Mouse (Mus musculus) c-Kit-positive CD71-negative TER-119-negative erythroid progenitor cells, embryonic 14.5 days (primary cell): ENCODE measurements around the gene Wipf3.
A peak's percentile ranks its signal among the peaks of the same experiment; 100 is the strongest.

ENCODE experiments used
- DNase-seq: peaks from one replicate; pipeline ENCODE4 v3.0.0-alpha.2; 2013; ENCODE audit warnings: low read depth

Wipf3 gene

DNA sequence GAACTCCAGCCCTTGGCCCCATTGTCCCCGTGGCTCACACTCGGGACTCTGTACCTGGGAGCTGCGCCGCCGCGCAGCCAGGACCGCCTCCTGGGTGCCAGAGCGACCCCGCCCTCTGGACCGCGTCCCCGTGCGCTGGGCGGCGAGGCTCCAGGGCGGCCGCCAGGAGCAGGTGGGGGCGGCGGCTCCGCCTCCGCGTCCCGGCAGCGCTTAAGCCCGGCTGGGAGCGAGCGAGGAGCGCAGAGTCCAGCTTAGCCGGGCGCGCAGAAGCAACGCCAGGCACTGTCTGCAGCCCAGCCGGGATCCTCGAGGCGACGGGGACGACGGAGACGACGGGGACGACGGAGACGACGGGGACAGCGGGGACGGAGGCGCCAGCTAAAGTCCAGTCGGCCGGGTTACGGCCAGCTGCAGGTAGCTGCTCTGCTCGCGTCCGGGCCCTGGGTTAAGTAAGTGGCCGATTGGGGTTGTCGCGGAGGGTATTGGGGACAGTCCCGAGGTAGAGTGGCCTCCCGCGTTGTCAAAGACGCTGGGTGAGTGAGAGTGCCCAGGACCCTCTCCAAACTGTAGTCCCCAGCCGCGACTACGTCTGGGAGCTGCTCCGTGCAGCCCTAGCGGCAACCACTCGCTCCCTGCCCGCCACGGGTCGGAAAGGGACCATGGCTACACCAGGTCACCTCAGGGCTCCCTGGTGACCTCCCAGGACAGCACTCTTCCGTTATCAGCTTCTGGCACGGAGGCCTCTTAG lies at the start of gene Wipf3:
Wipf3 (plus strand) TSS at position 157 of the 748 bp plus-strand sequence.
- DNase-seq, result no peak

DNA sequence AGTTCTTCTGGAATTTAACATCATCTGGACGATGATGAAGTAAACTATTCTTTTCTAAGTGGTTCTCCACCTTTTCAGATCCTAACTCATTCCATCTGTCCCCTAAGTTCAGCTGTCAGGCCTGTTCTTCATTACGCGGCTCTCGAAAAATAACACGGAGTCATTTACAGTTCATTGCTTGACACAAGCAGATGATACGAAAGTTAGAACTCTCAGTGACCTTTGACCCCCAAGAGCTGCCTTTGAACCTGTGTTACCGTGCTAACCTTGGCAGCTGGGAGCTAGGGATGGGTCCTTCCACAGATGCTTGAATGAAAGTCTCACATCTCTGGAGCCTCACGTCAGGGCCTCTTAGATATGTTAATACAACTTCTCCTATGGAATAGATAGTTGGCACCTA lies 46.8 kb upstream of the Wipf3 start:
- DNase-seq, result no peak

DNA sequence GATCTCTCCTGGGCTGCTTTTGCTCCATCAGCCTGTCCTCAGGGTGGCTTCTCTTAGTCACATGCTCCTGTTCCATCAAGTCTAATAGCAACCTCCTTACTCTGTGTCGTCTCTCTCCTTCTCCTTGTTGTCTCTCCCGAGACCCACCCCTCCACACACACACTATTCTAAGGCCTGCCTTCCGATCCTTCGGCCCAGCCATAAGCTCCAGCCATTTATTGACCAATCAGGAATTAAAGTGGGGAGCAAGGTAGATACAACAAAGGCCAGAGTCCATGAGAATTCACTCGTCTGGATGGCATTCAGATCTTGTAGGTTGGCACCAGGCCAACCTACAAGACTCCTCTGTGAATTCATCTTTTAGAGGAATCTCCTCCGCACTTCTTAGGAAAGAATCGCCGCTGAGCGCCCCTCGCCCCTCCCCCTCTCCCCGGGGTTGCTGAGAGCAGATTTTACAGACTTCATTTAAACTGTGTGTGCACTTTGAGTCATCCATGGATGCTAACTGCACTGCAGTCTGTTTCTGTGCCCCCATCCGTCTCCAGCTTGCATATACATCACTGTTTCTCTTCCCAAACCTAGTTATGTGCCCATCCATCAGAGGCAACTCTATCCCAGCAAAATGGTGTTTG lies 45.4 kb upstream of the Wipf3 start:
- no peak for DNase-seq

DNA sequence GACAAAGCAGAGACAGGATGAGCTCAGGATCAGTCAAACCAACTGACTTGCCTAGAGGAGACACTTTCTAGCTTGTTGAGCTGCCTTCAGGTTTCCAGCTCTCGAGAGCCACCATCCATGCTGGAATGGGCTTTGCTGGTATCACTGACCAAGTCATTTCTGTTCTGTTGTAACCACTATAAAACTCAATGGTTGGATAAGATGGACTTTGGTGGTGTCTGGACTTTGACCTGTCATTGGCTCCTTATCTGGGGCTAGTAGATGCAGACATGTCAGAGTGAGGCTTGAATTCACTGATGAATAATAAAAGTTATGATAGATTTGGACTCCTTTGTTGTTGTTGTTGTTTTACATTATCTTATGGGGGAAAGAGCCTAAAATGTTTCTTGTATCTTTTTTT lies 44.6 kb upstream of the Wipf3 start:
- no peak for DNase-seq

DNA sequence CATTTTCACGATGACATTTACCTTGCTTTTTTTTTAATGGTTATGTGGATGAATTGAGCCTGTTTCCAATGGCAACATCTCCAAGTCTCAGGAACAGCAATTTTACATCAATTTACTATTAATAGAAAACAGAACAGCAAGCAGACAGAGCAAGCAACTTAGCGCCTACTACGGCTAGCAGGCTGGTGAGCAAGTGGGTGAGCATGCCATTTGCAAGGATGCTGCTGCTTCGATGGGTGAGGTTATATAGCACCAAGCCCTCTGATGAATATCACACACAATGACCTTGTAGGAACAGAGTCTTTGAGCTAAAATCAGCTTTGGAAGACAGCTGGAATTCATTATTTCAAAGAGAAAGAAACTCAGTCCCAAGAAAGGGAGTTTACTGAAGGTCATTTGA lies 43.0 kb upstream of the Wipf3 start:
- DNase-seq, result no peak

DNA sequence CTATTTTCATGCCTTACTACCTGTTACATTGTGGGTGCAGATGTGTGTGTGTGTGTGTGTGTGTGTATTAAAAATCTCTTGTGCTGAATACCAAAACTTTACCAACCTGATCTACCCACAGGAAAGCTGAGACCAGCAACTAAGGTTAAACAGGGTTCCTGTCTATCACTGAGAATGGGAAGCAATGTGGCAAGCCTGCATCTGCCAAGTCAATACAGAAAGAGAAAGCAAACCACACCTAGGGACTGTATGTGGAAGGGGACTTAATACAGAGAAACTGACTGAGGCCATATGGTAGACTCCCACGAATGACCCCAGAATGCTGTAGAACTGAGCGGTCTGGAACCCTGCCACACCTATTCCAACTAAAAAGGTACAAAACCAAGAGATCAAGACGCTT lies 42.4 kb upstream of the Wipf3 start:
- no peak for DNase-seq

DNA sequence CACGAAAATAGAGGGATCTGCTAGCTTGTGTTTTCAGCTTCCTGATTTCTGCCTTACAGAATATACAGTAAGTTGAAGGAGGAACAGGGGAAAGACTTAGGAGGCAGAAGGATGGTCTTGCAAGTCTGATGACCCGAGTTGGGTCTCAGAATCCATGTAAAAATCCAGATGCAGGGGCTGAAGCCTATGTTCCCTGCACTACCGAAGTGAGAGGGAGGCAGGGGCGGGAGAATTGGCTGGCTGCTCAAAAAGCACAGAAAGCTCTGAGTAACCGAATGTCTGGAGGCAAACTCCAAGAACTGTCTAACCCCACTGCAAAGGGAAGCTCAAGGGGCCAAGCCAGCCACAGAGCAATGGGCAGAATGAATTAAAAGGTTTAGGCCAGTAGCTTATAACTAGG lies 41.7 kb upstream of the Wipf3 start:
- DNase-seq, result no peak

DNA sequence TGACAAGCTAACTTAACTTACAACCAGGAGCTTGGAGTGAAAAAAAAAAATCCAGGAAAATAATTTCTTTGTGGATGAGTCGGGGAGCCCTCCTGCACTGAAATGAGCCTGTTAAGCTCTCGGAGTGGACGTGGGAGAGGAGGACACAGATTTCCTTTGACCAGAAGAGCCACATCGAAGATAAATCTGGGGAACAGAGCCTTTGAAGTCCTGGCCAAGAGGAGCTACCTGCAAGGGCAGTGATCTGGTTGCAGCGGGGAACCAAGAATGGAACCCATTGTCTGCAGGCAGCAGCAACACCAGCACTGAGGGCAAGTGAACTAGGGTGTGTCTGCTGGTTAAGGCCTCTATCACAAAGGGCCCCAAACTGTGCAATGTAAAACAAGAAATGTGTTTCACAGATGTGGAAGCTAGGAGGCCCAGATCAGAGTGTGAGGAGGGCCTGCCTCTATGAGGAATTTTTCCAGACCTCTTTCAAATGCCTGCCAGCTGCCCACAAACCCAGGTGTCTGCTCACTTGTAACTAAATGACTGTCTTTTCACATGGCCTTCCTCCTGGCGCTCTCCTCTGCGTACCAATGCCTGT lies 40.6 kb upstream of the Wipf3 start:
- DNase-seq, result no peak

DNA sequence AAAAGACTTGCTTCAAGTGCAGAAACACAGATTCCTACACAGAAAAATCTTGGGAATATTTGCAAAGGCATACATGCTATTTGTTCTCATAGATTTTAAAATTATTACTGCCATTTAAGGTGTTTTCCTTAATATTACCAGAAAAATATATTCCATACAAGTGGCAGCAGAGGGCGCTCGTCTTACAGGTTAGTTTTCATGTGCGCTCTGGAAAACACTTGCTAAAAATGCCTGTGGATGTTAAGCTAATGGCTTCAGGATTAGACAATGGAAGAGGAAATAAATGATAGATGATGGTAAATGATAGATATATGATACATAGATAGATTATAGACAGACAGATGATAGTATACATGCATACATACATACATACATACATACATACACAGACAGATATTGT lies 37.6 kb upstream of the Wipf3 start:
- DNase-seq, result peak; percentile 23

DNA sequence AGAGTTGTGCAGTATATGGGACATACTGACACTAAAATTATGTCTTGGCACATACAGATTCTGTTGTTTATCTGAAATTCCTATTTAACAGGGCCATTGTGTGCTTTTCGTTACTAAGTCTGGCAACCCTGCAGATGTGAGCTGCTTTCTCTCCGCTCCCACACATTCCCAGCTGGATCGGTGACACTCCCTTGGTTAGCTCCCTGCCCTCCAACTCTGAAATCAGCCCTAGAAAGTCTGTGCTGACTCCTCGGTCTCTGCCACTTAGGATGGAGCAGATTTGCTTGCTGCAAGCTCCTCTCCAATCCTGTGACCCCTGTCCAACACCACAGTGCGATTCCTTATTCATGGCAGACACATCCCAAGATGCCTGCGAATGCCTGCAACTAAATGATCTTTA lies 35.5 kb upstream of the Wipf3 start:
- DNase-seq, result no peak

DNA sequence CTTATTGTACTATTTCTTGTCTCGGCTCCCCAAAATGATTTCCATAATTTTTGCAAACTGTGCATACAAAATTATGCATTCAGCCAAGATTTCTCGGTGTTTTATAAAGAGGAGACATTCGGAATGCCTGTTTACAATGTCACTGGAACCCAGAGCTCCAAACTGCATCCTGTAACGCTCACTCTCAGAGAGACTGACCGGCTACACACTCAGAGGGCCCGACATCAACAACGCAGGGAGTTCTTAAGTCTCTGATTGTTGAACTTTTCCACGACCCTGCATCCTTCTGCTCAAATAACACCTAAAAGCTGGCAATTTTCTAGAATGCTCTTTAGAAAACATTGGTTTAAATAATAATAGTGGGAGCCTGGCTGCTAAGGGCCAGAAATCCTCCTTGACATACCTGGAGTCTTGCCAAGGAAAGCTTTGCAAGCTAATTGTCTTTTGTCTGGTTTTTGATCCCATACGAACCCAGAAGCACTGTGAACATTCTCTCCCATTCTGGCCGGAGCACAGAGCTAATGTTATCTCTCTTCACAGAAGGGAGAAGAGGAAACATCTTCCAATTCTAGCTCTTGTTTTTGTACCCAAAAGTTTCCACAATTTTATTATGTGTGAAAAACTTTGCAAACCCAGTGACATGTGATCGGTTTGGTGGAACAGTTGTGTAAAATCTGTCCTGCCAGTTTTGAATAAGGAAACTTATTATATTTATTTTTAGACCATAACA lies 30.0 kb upstream of the Wipf3 start:
- DNase-seq, result no peak

DNA sequence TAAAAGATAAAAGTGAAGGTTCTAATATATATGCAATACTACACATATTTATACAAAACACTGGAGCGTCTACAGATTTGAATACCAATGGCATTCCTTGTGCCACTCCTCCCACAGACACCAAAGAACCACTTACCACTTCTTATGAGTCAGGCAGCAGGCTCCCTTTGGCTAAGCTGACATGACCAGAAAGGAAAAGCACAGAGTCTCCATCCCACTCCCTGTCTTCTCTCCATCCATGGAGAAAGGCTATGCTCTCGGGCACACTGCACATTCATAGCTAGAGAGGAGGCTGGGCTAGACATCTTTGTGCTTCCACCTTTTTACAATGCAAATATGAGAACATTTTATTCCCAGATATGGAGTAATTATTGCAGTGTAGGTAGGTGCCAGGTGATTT lies 27.9 kb upstream of the Wipf3 start:
- no peak for DNase-seq

DNA sequence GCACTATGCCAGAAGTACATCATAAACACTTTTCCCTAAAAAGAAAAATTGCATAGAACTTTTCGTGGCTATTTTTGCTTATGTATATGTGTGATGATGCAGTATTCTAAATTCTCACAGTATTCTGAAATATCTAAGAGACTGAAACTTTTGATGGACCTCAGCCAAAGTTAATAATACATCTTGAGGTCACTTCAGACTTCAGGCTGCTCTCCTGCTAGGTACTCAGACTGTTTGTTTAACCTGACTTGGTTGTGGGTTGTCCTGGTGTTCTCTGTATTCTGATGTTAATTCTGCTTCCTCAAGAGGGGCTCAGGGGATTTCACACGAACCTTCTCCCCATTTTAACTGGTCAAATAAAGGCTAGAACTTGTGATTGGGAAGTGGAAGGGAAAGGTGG lies 24.5 kb upstream of the Wipf3 start:
- no peak for DNase-seq

DNA sequence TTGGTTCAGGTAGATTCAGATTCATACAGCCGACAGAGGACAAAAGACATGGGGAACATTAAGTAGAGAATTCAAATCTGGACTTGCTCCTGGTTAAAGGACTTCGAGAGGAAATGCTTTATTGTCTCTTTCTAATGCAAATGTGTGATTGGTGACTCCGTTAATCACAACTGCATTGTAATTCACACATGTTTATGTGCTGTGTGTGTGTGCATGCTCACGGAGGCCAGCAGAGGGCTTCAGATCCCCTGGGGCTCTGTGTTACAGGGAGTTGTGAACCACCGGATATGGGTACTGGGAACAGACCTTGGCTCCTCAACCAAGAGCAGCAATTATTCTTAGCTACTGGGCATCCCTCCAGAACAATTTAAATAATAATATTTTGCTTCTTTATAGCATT lies 23.3 kb upstream of the Wipf3 start:
- no peak for DNase-seq

DNA sequence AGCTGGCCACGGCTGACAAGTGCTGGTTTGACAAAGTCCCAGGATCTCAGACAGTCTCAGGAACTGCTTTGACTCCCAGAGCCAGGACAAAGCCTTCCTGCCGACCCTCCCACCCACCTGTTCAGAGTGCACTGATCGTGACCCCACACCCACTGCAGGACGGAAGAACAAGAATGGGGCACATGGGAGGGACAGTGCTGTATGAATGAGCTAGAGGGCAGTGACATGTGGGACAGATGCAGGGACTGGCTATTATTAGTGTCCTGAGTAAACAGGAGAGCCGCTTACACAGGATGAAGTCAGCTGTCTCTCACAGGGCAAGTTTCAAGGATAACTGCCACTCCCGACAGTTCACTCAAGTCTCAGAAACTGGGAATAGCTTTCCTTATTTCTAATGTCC lies 20.1 kb upstream of the Wipf3 start:
- no peak for DNase-seq

DNA sequence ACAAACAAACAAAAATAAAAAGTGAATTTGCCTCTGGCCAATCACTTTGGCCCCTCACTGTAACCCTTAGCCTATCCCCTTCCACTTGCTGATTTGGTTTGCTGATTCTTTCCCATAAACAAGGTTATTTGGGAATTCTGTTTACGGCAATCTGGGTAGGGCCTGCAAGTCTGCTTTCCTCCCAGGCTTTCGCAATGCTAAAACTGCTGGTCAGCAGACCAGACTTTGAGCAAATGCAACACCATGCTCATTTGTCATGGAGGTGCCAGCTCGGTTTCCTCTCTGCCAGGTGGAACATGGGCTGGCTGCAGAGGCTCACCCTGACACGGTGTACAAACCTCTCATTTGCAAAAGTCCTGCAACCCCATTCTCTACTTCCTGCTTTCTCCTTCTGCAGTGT lies 19.0 kb upstream of the Wipf3 start:
- DNase-seq, result no peak

DNA sequence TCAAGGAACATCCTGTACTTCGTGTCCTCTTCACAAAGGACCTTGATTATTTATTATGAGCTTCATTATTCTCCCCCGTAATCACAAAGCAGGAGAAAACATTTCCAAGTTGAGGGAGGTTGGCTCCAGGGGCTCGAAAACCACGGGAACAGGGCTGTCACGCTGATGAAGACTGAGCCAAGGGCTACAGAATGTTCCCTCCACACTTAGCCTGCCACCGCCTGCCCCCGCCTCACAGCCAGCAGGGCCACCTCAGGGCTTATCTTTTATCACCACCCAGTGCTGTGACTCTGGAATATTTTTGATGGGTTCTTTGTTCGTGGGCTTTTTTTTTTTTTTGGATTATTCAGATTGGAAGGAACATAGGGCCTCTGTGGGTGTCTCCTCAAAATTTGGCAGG lies 17.8 kb upstream of the Wipf3 start:
- DNase-seq, result no peak

DNA sequence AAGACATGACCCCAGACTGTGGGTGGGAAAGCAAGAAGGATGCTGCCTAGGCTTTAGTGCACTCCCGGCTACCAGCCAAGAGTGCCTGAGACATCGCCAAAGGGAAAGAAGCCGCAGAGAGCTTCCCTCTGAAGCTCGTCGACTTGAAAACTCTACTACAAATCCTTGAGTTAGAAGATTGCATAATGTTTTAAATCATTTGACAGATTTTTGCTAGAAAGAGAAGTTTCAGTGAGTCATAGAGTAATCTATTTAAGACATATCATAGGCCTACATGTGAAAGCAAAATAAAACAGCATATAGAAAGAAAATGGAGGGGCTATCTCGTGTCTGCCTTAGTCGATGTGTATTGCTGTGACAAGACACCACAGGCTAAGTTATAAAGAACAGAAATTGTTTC lies 16.5 kb upstream of the Wipf3 start:
- no peak for DNase-seq

DNA sequence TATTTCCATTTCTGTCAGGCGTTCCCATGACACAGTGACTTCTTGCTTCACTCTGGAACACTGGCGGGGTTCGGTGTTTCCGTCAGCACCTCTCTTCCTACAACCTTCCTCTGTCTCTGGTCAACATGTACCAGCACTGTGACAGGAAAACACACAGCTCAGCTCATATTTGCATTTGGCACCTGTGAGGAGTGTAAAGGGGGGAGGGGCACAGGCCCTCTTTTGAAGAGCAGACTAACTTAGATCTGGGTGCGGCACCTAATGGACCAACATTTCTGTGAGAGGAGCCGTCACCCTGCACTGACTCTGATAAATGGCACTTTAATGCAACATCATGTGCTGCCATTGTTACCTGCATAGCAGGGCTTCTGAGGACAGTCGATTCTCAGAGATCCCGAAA lies 4.2 kb upstream of the Wipf3 start:
- no peak for DNase-seq

DNA sequence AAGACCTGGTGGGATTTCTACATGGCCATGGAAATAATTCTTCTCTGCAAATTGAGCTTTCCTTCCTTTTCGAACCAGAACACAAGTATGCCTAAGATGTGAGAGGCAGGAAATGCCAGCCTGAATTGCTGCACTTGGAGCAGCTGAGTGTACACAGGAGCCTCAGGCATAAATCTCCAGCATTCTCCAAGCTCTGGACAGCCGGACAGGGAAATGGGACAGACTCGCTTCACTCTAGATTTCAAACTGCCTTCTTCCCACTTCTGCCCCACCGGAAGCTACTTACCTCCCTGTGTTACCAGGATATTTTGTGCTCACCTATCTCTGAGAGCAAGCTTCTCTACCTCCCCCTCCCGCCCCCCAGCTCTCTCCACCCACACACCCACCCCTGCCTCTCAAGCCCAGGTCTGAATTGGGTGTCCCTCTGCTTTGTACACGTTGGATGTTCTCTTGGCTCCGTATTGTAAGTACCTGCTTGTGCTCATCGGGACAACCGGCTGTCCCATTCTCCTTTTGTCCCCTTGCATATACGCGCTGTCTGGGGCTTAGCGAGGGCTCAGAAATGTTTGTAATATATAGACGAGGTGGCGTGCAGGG lies 455 bp upstream of the Wipf3 start:
- no peak for DNase-seq

DNA sequence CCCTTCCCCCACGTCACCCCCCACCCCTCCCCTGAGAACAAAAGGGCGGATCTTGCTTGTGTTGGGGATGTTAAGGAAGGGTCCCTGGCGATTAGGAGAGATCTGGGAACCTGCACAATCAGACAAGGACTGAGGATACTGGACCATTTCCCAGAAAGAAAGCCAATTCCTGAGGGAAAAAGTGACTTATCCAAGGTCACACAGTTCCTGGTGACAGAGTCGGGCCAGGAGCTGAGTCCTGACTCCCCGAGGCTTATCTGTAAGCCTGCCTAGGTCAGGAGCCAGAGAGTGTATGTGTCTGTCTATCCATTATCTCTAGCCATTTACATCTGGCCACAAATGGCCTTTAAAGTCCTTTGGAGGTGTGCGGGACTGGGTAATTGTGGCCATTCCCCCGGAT lies 818 bp downstream of the Wipf3 start:
- DNase-seq, result no peak

DNA sequence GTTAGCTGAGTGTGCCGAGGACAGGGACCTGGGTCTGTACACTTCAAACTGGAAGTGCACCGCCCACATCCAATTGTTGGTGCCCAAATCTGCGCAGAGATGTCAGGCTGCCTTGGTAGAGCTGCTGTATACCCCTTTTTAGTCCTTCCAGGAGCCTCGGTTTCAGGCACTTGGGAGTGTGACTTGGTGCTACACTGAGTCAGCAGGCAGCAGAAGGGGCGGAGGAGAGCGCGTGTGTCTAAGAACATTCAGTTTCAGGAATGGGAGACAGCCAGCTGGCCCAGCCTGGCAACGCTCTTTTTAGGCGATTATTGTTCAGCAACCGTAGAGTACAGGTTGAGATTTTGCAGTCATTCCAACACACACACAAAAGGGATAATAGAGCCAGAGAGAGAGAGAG lies 2.4 kb downstream of the Wipf3 start:
- no peak for DNase-seq

DNA sequence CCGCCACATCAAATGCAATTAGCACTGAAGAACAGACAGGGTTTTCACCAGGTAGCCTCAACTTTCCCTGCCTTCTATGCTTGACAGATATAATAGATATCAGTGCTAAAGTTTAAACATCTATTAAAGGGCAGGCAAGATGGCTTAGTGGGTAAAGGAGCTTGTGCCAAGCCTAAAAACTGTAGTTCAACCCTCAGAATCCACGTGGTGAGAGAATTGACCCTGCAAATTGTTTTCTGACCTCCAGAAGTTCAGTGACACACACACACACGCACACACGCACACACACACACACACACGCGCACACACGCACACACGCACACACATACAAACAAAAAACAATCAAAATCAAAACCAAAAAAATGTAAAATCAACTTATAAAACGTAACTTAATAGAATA lies 2.8 kb downstream of the Wipf3 start:
- DNase-seq, result no peak
